Mouse (Mus musculus) embryonic fibroblast, embryonic 13.5 days (primary cell): Measurements from ENCODE around the gene Sfta2. TPM values are rescaled to one million over a fixed set of nuclear protein-coding genes. Genes with fewer than 3 reads are reported as not detected.
A peak's percentile ranks its signal among the peaks of the same experiment; 100 is the strongest.

Experiments
- H3K27ac ChIP-seq: 2 replicates; pipeline ENCODE4 v1.5.1; 2012; ENCODE audit warnings: low read length, control low read depth, inconsistent platforms; ENCODE audit not compliant: insufficient read depth
- H3K4me1 ChIP-seq: 2 replicates; pipeline ENCODE4 v1.6.1; 2011; ENCODE audit warnings: low read length; ENCODE audit not compliant: control insufficient read depth, insufficient read depth
- H3K4me3 ChIP-seq: 2 replicates; pipeline ENCODE4 v1.5.1; 2011; ENCODE audit warnings: mild to moderate bottlenecking, control low read depth, low read length; ENCODE audit not compliant: insufficient read depth
- CTCF ChIP-seq: IDR thresholded peaks from 2 replicates; pipeline ENCODE4 v1.5.1; 2011; ENCODE audit warnings: mild to moderate bottlenecking, control low read depth, low read length, moderate library complexity, borderline replicate concordance; ENCODE audit not compliant: insufficient read depth
- POLR2A ChIP-seq: IDR thresholded peaks from 2 replicates; pipeline ENCODE4 v1.6.1; 2011; ENCODE audit warnings: low read depth, mild to moderate bottlenecking, control low read depth, low read length, moderate library complexity
- polyA plus RNA-seq: library from polyadenylated mRNA; stranded (reverse); fragments of >200 nt; gene quantifications from 2 replicates; pipeline ENCODE4 v1.2.4, GENCODE M21; 2011; ENCODE audit warnings: low read depth; ENCODE audit not compliant: missing spikeins, insufficient read length

Gene Sfta2
- polyA plus RNA-seq, 1 experiment = not detected

GRCm38 (mm10) chr17:35689936-35690645 lies 88.7 kb downstream of the Sfta2 start:
- H3K4me1 ChIP-seq = no peaks in the 10 kb centered on the region
- TF ChIP-seq CTCF = no peak
- TF ChIP-seq POLR2A = no peak
- no peak overlapping the region for H3K27ac ChIP-seq
- no peak overlapping the region for H3K4me3 ChIP-seq

GRCm38 (mm10) chr17:35691811-35692210 lies 90.5 kb downstream of the Sfta2 start:
- H3K27ac ChIP-seq = no peak overlapping the region
- no peak overlapping the region for H3K4me3 ChIP-seq
- no peak for TF ChIP-seq POLR2A

DNA sequence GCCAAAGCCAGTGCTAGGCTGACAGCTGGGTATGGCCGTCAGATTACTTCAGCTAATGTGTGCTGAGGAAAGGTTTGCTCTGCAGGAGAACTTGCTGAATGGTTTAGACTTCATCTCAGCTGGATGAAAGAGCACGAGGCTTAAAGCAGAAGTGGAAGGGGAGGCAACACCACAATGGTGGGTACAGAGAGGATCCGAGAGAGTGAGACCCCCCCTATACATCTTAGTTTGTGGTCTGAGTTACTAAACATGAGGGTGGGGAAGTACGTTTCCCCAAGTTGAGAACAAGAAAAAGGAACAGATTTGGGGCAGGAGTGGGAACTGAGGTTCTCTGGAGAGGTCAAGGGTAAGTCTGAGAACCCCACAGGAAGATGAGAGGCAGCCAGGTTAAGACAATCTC lies 91.0 kb downstream of the Sfta2 start:
- TF ChIP-seq POLR2A (no peak), CTCF (no peak)
- Histone ChIP-seq H3K4me3 (no peak overlapping the region), H3K27ac (no peak overlapping the region), H3K4me1 (peaks cover 2% of the 10 kb centered on the region; the same call in 1 of the 2 replicates)

More at GRCm38 (mm10) chr17:35691811-35692210, 90.5 kb downstream of the Sfta2 start:
- H3K4me1 ChIP-seq = no peaks in the 10 kb centered on the region

DNA sequence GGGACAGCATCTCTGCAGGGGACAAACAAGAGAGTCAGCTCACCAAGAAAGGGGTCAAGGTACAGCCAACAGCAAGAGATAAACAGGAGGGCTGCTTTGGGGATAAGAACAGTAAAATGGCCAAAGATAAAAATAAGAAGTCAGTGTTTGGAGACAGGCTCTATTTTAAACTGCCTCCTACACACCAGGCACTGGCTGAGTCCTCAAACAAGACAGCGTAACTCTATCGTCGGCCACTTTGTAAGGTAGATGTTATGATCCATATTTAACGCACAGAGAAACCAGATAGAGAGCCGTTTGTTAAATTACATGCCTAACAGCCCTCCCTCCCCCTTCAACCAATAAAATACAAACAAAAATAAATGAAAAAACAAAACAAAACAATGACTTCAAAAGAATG lies 92.6 kb downstream of the Sfta2 start:
- H3K4me1 ChIP-seq = peaks cover 4% of the 10 kb centered on the region; the same call in 1 of the 2 replicates
- TF ChIP-seq CTCF = no peak
- no peak for TF ChIP-seq POLR2A
- no peak overlapping the region for H3K27ac ChIP-seq

GRCm38 (mm10) chr17:35695289-35695688 lies 93.9 kb downstream of the Sfta2 start:
- TF ChIP-seq POLR2A (no peak), CTCF (0 out of 2 replicates have a peak, but pooled peaks have one; percentile 14)
- no peak overlapping the region for H3K4me3 ChIP-seq
- no peak overlapping the region for H3K27ac ChIP-seq
- peaks cover 4% of the 10 kb centered on the region; the same call in 1 of the 2 replicates for H3K4me1 ChIP-seq

More for the DNA sequence above, 92.6 kb downstream of the Sfta2 start:
- no peak overlapping the region for H3K4me3 ChIP-seq

DNA sequence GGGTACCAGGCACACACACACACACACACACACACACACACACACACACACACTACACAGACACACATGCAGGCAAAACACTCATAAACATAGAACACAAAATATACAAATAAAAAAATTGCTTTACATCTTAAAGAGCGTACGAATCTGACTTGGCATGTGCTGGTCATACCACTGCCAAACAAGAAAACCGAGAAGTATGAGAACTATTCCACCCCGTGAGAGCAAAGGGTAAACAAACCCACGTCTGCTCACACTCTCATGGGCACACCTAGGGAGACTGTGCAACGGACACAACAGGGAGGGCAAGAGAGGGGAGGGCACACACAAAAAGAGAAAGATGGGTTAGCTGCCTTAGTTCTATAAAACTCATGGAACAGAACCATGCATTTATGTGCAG lies 95.3 kb downstream of the Sfta2 start:
- peak overlapping the region; percentile 14; the same call in 1 of the 2 replicates for H3K4me3 ChIP-seq
- peak overlapping the region; percentile 89 for H3K27ac ChIP-seq
- TF ChIP-seq POLR2A (no peak), CTCF (no peak)
- H3K4me1 ChIP-seq = peaks cover 4% of the 10 kb centered on the region; the same call in 1 of the 2 replicates

- Histone ChIP-seq H3K4me3 (peak overlapping the region; percentile 28), H3K4me1 (peaks cover 4% of the 10 kb centered on the region; the same call in 1 of the 2 replicates), H3K27ac (peak overlapping the region; percentile 89)
- no peak for TF ChIP-seq CTCF
- no peak; the same call in 1 of the 2 replicates for TF ChIP-seq POLR2A
These were observed 96.0 kb downstream of the Sfta2 start for GRCm38 (mm10) chr17:35697429-35697758.

- Histone ChIP-seq H3K4me1 (peaks cover 7% of the 10 kb centered on the region), H3K4me3 (peak overlapping the region; percentile 28), H3K27ac (peak overlapping the region; percentile 89)
- TF ChIP-seq CTCF = no peak
- peak; percentile 60 for TF ChIP-seq POLR2A
These were observed 96.6 kb downstream of the Sfta2 start for GRCm38 (mm10) chr17:35697759-35698500.

DNA sequence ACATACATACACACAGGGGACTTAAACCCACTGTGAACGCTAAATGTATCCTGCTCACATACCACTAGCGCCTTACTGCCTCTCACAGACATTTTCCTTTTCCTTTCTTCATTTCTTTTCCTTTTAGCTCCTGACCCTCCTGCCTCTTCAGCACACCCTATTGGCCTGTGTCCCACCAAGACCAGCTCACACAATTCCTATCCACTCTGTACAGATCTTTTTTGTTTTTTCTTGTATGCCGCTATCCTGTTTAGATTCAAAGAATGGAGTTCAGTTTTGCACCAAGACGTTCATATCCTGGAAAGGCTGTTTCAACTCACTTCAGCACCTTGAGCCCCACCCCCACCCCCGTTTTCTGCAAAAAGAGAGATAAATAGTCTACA lies 97.1 kb downstream of the Sfta2 start:
- Histone ChIP-seq H3K27ac (peak overlapping the region; percentile 79), H3K4me3 (no peak overlapping the region), H3K4me1 (peaks cover 7% of the 10 kb centered on the region)
- TF ChIP-seq CTCF = no peak
- TF ChIP-seq POLR2A = no peak; the same call in 1 of the 2 replicates

GRCm38 (mm10) chr17:35699919-35700318 lies 98.6 kb downstream of the Sfta2 start:
- TF ChIP-seq CTCF (no peak), POLR2A (peak; percentile 79)
- H3K4me1 ChIP-seq = peaks cover 7% of the 10 kb centered on the region
- peak overlapping the region; percentile 92 for H3K27ac ChIP-seq
- H3K4me3 ChIP-seq = peak overlapping the region; percentile 54

Other genes with a start within 250 kb of the Sfta2 start
- gene H2-Q4, start 221.9 kb upstream of the Sfta2 start, polyA plus RNA-seq = 6.7 and 13.7 TPM in 2 replicates
- 0.28 and 0.32 TPM in 2 replicates for gene H2-Q6, start 176.7 kb upstream of the Sfta2 start, polyA plus RNA-seq
- gene H2-Q7, start 162.4 kb upstream of the Sfta2 start, polyA plus RNA-seq = 0.57 and 1.8 TPM in 2 replicates
- gene H2-Q10, start 131.5 kb upstream of the Sfta2 start, polyA plus RNA-seq = not detected in 2 replicates
- 0.39 TPM in 1 of 2 replicates, not detected in the other for gene Pou5f1, start 95.5 kb upstream of the Sfta2 start, polyA plus RNA-seq
- 25.5 and 30.6 TPM in 2 replicates for gene Tcf19, start 84.7 kb upstream of the Sfta2 start, polyA plus RNA-seq
- gene Cchcr1, start 84.4 kb upstream of the Sfta2 start, polyA plus RNA-seq = 18.6 and 22.8 TPM in 2 replicates
- 0.63 TPM in 1 of 2 replicates, not detected in the other for gene Psors1c2, start 68.3 kb upstream of the Sfta2 start, polyA plus RNA-seq
- gene Cdsn, start 49.4 kb upstream of the Sfta2 start, polyA plus RNA-seq = 19.8 and 28.6 TPM in 2 replicates
- gene 2300002M23Rik, start 34.1 kb upstream of the Sfta2 start, polyA plus RNA-seq = not detected in 2 replicates
- not detected in 2 replicates for gene Gm9573, start 25.1 kb downstream of the Sfta2 start, polyA plus RNA-seq
- 0.18 and 0.19 TPM in 2 replicates for gene Mucl3, start 42.1 kb downstream of the Sfta2 start, polyA plus RNA-seq
- 12.3 and 14.3 TPM in 2 replicates for gene Vars2, start 66.0 kb downstream of the Sfta2 start, polyA plus RNA-seq
- gene Gtf2h4, start 72.2 kb downstream of the Sfta2 start, polyA plus RNA-seq = 28.7 and 40.5 TPM in 2 replicates
- 42.9 and 46.3 TPM in 2 replicates for gene Ddr1, start 103.1 kb downstream of the Sfta2 start, polyA plus RNA-seq
- 82.6 and 120 TPM in 2 replicates for gene Ier3, start 220.1 kb downstream of the Sfta2 start, polyA plus RNA-seq
- gene Flot1, start 221.7 kb downstream of the Sfta2 start, polyA plus RNA-seq = 66.3 and 78.7 TPM in 2 replicates
- gene Tubb5, start 236.8 kb downstream of the Sfta2 start, polyA plus RNA-seq = 856 and 947 TPM in 2 replicates
- gene Mdc1, start 240.0 kb downstream of the Sfta2 start, polyA plus RNA-seq = 30.4 and 31.8 TPM in 2 replicates